Mouse (Mus musculus) layer of hippocampus, adult 2 months (tissue): ENCODE results near the gene Ncoa4. TPM values are rescaled to one million over a fixed set of nuclear protein-coding genes. Genes with fewer than 3 reads are reported as not detected.

ENCODE experiments used
- DNase-seq, 2 experiments: peaks; one replicate each; pipeline ENCODE4 v3.0.0; 2022; ENCODE audit warnings: low spot score in 2 of 2
- H3K27ac ChIP-seq: fragments of 200-600 bp; 2 replicates; pipeline ENCODE4 v1.8.1; 2022
- H3K4me3 ChIP-seq: fragments of 200-600 bp; 2 replicates; pipeline ENCODE4 v1.8.1; 2022; ENCODE audit warnings: mild to moderate bottlenecking
- CTCF ChIP-seq: fragments of 200-600 bp; conservative IDR thresholded peaks from 2 replicates; pipeline ENCODE4 v1.8.1; 2022; ENCODE audit warnings: antibody characterized with exemption, mild to moderate bottlenecking, moderate library complexity
- total RNA-seq, 2 experiments: library from RNA; stranded (reverse); gene quantifications; 2 replicates each; pipeline ENCODE4 v1.2.3; 2021

Gene Ncoa4
- total RNA-seq, 2 experiments from 2014 or later: 99.1 to 107 TPM

DNA sequence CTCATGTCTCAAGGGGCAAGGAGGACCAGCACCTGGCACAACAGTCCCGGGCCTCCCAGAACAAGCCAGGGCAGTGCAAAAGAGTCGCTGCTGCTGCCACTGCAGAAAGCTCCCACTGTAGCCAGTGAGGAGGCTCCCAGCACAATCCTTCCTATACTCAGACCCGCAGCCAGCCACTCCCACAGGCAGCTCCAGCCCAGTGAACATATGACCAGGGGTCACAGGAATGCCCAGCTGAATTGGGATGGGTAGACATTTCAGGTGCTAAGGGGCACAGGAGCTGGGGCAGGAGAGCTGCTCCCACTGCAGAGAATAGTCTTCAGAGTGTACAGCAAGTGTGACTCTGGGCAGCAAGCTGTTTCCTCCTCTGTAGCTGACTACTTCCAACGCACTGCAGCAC lies 14.3 kb upstream of the Ncoa4 start:
- no peak for DNase-seq
- no peak for TF ChIP-seq CTCF
- Histone ChIP-seq H3K27ac (no peak overlapping the region), H3K4me3 (no peak overlapping the region)

DNA sequence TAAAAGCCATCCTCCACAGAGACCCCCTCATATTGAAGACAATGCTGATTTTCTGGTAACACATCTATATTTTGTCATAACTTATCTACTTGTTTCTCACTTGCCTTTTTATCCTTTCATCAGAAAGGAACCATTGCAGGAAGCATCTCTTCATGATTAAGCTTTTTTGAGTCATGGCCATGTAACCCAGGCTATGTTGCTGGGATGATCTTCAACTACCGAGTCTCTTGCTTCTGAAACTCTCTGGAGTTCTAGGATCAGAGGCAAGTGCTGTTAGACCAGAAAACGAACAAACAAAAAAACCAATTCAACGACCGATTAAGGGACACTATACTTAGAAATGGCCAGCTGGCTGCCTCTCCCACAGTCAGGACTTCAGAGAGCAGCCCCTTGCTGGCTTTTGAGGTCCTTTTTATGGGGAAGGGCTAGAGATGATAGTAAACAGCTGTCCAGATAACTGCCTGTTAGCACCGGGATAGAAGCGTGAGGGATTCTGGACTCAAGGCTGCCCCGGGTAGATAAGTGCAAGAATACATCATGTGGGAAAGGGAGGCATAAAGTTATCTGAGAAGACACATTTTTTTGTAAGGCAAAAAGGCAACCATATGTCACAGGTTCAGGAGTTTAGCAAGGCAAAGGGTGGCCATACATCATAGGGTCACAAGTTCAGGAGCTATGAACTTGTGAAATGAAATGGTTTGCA lies 13.7 kb upstream of the Ncoa4 start:
- TF ChIP-seq CTCF: no peak
- DNase-seq: no peak
- H3K4me3 ChIP-seq: no peak overlapping the region

DNA sequence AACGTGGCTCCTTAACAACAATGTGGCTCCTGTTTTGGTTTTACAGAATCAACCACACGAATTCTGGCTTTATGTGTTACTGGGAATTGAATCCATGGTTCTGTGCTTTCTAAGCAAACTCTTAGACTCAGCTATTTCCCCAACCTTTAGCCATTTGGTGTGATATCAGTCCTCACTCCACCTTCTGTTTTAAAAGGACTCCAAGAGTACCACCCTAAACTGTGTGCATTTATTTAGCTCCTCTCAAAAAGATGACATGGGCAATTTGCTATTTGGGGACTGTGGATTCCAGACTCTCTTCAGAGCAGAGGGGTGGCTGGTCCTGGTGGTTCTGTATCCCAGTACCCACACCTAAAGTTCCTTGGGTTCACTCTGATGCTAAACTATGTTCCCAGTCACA lies 13.1 kb upstream of the Ncoa4 start:
- TF ChIP-seq CTCF: no peak
- Histone ChIP-seq H3K27ac (no peak overlapping the region), H3K4me3 (no peak overlapping the region)
- no peak for DNase-seq

More for the DNA sequence above, 13.7 kb upstream of the Ncoa4 start:
- H3K27ac ChIP-seq: no peak overlapping the region

DNA sequence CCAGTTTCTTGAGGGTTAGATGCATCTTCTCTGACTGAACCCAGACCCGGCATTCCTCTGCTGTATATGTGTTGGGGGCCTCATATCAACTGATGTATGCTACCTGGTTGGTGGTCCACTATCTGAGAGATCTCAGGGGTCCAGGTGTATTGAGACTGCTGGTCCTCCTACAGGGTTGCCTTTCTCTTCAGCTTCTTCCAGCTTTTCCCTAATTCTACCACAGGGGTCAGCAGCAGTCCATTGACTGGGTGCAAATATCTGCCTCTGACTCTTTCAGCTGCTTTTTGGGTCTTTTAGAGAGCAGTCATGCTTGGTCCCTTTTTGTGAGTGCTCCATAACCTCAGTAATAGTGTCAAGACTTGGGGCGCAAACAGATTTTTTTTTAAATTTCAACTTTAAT lies 8.8 kb upstream of the Ncoa4 start:
- Histone ChIP-seq H3K4me3 (no peak overlapping the region), H3K27ac (no peak overlapping the region)
- DNase-seq: no peak
- TF ChIP-seq CTCF: 0 out of 2 replicates have a peak, but pooled peaks have one; percentile 7

DNA sequence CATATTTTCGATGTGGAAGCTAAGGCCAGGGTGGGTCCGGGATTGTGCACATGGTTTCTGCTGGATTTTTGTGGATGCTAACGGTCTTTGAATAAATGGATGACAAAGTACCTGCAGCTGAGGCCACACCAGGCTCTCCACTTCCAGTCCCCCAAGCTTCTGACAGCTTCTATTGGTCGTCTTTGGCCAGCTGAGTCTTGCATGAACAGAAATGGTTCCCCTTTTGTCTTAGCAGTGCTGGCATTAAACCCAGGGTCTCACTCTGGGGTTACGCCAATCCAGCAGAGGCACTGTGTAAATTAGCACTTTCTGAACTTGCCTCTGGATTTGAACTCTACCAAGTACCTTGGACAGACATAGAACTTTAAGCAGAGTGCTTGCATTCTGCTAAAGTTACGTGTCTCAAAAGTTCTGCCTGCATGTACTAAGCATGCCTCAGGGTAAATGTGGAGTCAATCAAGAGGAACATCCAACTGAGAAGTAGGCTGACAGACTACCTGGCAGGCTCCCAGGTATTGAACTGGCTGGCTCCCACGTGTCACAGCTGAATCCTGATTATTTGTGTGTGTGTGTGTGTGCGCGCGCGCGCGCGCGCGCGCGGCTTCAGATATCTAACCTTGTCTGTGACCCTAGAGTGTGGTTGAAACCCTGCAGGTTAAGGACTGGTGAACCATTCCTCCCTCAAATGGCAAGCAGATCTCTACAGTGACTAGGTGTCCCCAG lies 7.3 kb upstream of the Ncoa4 start:
- DNase-seq: no peak
- H3K4me3 ChIP-seq: no peak overlapping the region
- no peak overlapping the region for H3K27ac ChIP-seq
- TF ChIP-seq CTCF: no peak

DNA sequence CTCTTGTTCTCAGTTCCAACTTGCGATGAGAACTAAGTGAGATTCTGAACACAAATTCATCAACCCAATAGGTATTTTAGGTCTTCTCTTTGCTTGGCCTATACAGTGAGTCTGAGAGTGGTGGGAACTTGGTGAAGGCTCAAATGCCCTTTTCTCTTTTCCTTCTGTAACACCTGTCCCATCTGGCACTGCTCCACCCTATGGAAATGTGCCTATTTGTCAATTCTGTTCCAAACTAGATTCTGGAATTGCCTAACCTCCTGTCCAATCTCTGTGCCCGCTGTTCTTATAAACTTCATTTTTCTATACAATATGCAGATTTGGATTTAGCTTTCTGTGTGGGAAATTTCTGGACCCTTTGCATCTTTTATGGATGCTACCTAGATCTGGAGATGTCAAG lies 6.5 kb upstream of the Ncoa4 start:
- no peak for TF ChIP-seq CTCF
- Histone ChIP-seq H3K27ac (no peak overlapping the region), H3K4me3 (no peak overlapping the region)
- no peak for DNase-seq

DNA sequence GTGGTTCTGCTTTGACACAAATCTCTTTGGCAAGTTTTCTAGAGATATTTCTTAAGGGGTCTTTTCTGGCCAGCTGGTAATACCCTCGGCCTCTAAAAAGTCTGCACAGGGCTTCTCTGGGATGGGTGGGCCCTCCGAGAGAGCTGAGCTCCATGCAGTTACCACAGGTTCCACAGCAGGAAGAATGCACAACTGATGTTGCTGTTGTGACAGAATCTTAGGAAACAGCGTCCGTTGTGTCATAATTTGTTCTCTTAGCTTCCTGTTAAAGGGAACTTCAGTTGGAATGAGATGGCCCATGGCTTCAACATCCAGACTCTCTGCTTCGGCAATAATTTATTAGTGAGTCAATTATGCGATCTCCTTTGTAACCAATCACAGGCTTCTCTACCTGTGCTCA lies 4.9 kb upstream of the Ncoa4 start:
- Histone ChIP-seq H3K4me3 (no peak overlapping the region), H3K27ac (no peak overlapping the region)
- TF ChIP-seq CTCF: no peak
- DNase-seq: no peak

DNA sequence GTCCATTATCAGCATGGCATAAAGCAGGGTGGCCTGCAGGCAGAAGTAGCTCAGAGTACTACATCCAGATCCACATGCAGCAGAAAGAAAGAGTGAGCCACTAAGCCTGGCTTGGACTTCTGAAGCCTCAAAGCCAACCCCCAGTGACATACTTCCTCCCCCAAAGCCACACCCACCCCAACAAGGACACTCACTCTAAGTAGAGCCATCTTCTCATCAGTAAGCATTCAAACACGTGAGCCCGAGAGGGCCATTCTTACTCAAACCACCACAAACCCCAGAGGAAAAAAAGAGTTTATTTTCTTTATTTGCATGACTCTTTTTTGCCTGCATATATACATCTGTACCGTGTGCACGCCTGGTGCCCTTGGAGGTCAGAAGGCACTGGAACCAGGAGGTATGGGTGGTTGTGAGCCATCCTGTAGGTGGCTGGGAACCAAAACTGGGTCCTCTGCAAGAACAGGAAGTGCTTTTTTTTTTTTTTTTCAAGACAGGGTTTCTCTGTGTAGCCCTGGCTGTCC lies 455 bp upstream of the Ncoa4 start:
- Histone ChIP-seq H3K4me3 (peak overlapping the region; percentile 100), H3K27ac (peak overlapping the region; percentile 94)
- DNase-seq: no peak
- no peak for TF ChIP-seq CTCF

DNA sequence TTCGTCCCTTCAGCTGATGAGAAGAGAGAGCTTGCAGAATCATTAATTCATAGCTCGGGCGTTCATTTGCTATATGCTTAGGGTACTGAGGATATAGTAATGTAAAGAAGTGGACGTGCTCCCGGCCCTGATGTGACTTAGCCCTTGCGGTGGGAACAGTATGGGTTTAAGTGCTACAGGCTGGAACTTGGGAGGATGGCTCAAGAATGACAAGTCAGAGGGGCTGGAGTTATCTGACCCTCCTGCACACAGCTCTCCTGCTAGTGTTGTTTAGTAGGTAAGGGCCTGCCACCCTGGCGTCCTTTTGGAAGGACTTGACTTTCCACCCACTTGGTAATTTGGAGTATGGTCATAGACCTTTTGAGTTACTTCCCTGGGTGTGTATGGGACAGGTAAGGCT lies 898 bp downstream of the Ncoa4 start:
- H3K27ac ChIP-seq: peak overlapping the region; percentile 94
- no peak for TF ChIP-seq CTCF
- peak overlapping the region; percentile 100 for H3K4me3 ChIP-seq
- no peak for DNase-seq

DNA sequence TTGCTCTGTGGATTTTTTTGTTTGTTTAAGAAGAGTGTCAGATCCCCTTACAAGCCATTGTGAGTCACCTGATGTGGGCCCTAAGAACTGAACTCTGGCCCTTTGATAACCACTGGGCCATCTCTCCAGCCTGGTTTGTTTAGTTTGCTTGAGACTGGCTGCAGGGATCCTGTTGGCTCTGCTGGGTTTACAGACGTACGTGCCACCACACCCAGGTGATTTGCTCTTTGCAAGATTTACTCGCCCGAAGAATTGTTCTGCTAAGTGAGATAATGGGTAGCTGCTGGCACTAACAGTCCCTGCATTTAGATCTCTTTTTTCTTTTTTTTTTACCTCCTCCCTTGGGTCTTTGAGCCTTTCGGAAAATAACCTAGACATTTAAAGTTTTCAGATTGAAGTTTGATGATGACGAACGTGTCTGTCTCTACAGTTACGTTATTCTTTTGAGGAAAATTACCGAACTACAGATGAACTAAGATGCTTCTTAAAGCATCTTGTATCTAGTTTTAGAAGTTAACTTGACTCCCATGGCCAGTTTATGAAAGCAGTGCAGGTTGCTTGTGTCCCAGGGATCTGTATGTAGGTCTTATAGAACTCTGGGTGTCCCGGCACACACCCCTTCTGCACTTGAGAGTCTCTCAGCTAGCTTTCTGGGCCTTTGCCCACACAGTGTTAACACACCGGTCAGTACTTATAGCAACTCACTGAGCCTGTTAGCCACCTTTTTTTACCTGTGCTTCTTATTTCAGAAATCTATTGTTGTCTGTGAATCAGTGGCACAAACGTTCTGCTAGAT lies 1.6 kb downstream of the Ncoa4 start:
- H3K27ac ChIP-seq: peak overlapping the region; percentile 94; the same call in 1 of the 2 replicates
- no peak for DNase-seq
- peak overlapping the region; percentile 100 for H3K4me3 ChIP-seq
- TF ChIP-seq CTCF: no peak

DNA sequence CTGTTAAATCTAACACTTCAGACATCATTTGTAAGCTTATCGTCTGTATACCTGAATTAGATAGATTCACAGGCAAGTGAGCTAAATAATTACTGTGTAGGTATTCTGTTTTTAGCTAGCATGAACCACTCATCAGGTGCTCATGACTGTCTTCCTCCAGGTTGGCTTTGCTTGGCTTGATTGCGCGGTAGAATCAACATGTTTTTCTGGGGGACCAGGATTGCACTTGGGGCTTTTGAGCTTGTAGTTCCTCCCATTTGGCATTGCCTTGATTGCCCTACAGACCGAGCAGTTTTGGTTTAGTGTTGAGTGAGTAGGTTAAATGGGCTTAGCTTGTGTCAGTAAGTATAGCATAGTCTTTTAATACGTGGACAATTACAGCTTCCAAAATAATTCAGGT lies 2.6 kb downstream of the Ncoa4 start:
- no peak for DNase-seq
- Histone ChIP-seq H3K27ac (no peak overlapping the region), H3K4me3 (no peak overlapping the region)
- no peak for TF ChIP-seq CTCF

DNA sequence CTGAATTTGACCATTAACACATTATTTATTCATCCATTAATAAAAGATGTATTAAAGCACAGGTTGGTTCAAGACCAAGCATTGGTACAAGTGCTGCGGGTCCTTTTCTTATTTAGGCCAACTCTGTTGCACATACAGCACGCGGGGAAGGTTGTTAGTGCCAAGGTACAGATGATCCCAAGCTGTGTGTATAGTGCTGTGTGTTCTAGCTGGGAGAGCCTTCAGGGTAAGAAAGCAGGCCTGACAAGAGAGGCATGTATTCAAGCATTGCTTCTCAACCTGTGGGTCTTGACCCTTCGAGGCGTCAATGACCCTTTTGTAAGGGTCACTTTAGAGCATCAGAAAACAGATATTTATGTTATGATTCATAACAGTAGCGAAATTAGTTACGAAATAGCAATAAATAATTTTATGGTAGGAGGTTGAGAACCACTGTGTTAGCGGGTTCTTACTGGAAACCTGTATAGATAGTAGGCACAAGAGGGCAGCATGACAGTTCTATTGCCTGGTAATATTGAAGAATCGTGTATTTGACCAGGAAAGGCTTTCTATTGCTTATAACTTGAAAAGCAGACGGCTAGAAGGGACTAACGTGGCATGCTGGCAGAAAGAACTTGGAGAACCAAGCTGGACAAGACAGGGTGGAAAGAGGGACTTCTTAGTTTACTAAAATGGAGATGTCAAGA lies 3.7 kb downstream of the Ncoa4 start:
- peak; percentile 26; the same call in 1 of the 2 replicates for TF ChIP-seq CTCF
- Histone ChIP-seq H3K27ac (no peak overlapping the region), H3K4me3 (no peak overlapping the region)
- no peak for DNase-seq
